Mouse (Mus musculus) bone marrow macrophage, adult 2 months (primary cell): ENCODE measurements around the gene Gm21173. TPM values are rescaled to one million over a fixed set of nuclear protein-coding genes. Genes with fewer than 3 reads are reported as not detected.
"Not testable (repeated sequence)": the region's sequence is repeated elsewhere in the genome, so short reads cannot be mapped to it uniquely, and the experiment has no call there.

ENCODE experiments used
- H3K27ac ChIP-seq: 2 replicates; pipeline ENCODE4 v1.5.1; 2012; ENCODE audit warnings: low read depth, low read length; ENCODE audit not compliant: insufficient read depth
- H3K4me1 ChIP-seq: 2 replicates; pipeline ENCODE4 v1.6.1; 2012; ENCODE audit warnings: low read length; ENCODE audit not compliant: control insufficient read depth, insufficient read depth
- H3K4me3 ChIP-seq: 2 replicates; pipeline ENCODE4 v1.5.1; 2012; ENCODE audit warnings: mild to moderate bottlenecking, low read length, moderate library complexity; ENCODE audit not compliant: insufficient read depth
- polyA plus RNA-seq: library from polyadenylated mRNA; stranded (reverse); fragments of >200 nt; gene quantifications from 2 replicates; pipeline ENCODE4 v1.2.4, GENCODE M21; 2012; ENCODE audit not compliant: missing spikeins, insufficient read depth, insufficient read length

Gene Gm21173
- polyA plus RNA-seq, result not detected in 2 replicates

DNA sequence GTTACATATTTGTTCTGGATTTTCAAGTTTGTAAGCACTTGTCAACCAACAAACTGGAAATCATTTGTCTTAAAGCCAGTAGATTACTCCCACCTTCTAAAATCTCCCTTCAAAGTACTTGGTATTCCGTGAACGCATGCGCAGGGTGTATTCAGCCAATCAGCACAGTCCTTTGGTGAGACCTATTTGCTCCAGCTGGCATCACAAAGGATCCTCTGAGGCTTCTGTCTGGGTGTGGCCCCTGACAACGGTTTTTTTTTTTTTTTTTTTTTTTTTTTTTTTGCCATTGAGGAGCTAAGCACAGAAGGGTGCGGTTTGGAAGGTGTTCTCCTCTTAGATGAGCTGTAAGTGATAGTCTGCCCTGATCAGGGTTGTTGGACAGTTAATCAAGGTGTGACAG, at the start of gene Gm21173:
Gene Gm21173 (plus strand): TSS at position 301 of the 400 bp plus-strand sequence.
- H3K4me3 ChIP-seq, H3K27ac ChIP-seq, H3K4me1 ChIP-seq: not testable (repeated sequence)
